Mouse (Mus musculus): ENCODE data around the gene Gm5105. TPM values are rescaled to one million over a fixed set of nuclear protein-coding genes. Genes with fewer than 3 reads are reported as not detected.

Gm5105 gene
- total and polyA plus RNA-seq, 3 experiments = not detected

GRCm38 (mm10) chr3:138012351-138012750, 54.8 kb downstream of the Gm5105 start:
- Histone ChIP-seq H3K4me1 (ENCODE audit: control insufficient read depth in 1 of 2, insufficient read depth in 2 of 2, low read length in 2 of 2) (peaks cover 5 to 7% of the 10 kb centered on the region in 2 experiments), H3K9ac (ENCODE audit: control insufficient read depth, low read depth, low read length, poor library complexity, severe bottlenecking) (no peak overlapping the region), H3K27ac (ENCODE audit: control insufficient read depth, low read depth, low read length) (no peak overlapping the region), H3K36me3 (ENCODE audit: control insufficient read depth in 1 of 2, insufficient read depth in 2 of 2, low read length in 2 of 2) (peaks cover 0 to 3% of the 10 kb centered on the region in 2 experiments; a peak in 2 of 4 replicates), H3K27me3 (ENCODE audit: control insufficient read depth in 1 of 2, insufficient read depth in 2 of 2, low read length in 2 of 2) (no peaks in the 10 kb centered on the region), H3K79me2 (ENCODE audit: control insufficient read depth, insufficient read depth, low read length, poor library complexity) (no peaks in the 10 kb centered on the region), H3K9me3 (replicated peaks; ENCODE audit: insufficient read depth, low read length) (no peaks in the 10 kb centered on the region), H3K4me3 (ENCODE audit: control insufficient read depth in 1 of 2, insufficient read depth in 1 of 2, low read depth in 2 of 2, low read length in 2 of 2) (no peak overlapping the region)
- DNase-seq (ENCODE audit: low read depth, low spot score) = no peak
- TF ChIP-seq SMC3 (IDR thresholded peaks at IDR 0.05; ENCODE audit: low read depth, low read length) (no peak), TAL1 (IDR thresholded peaks at IDR 0.05; ENCODE audit: low read length) (no peak), GABPA (IDR thresholded peaks at IDR 0.05; ENCODE audit: low read depth, low read length) (no peak), CTCF (IDR thresholded peaks at IDR 0.05 in 2 of 3, conservative IDR thresholded peaks at IDR 0.05 in 1 of 3; ENCODE audit: control insufficient read depth in 1 of 3, insufficient read depth in 1 of 3, low read depth in 2 of 3, low read length in 3 of 3, poor library complexity in 1 of 3, severe bottlenecking in 1 of 3) (no peak), RCOR1 (IDR thresholded peaks at IDR 0.05; ENCODE audit: low read depth, low read length) (no peak), TBP (IDR thresholded peaks at IDR 0.05; ENCODE audit: low read depth, low read length) (no peak), ETS1 (IDR thresholded peaks at IDR 0.05; ENCODE audit: low read depth, low read length) (no peak), EP300 (IDR thresholded peaks at IDR 0.05; ENCODE audit: low read depth in 1 of 2, low read length in 2 of 2) (no peak), MYC (IDR thresholded peaks at IDR 0.05; ENCODE audit: low read depth, low read length) (no peak), SIN3A (IDR thresholded peaks at IDR 0.05; ENCODE audit: low read length) (no peak), USF2 (IDR thresholded peaks at IDR 0.05; ENCODE audit: borderline replicate concordance in 1 of 2, insufficient read depth in 1 of 2, low read depth in 1 of 2, low read length in 2 of 2) (no peak), POLR2AphosphoS5 (IDR thresholded peaks at IDR 0.05; ENCODE audit: borderline replicate concordance, low read depth, low read length) (no peak), RAD21 (IDR thresholded peaks at IDR 0.05; ENCODE audit: low read depth, low read length) (no peak), NRF1 (IDR thresholded peaks at IDR 0.05; ENCODE audit: insufficient read depth, low read depth, low read length, poor library complexity, severe bottlenecking) (no peak), MAX (IDR thresholded peaks at IDR 0.05; ENCODE audit: low read length) (no peak)

GRCm38 (mm10) chr3:138008152-138008551, 59.0 kb downstream of the Gm5105 start:
- Histone ChIP-seq H3K9me3 (replicated peaks; ENCODE audit: insufficient read depth, low read length) (no peaks in the 10 kb centered on the region), H3K36me3 (ENCODE audit: control insufficient read depth in 1 of 2, insufficient read depth in 2 of 2, low read length in 2 of 2) (no peaks in the 10 kb centered on the region), H3K4me3 (ENCODE audit: control insufficient read depth in 1 of 2, insufficient read depth in 1 of 2, low read depth in 2 of 2, low read length in 2 of 2) (no peak overlapping the region), H3K79me2 (ENCODE audit: control insufficient read depth, insufficient read depth, low read length, poor library complexity) (no peaks in the 10 kb centered on the region), H3K4me1 (ENCODE audit: control insufficient read depth in 1 of 2, insufficient read depth in 2 of 2, low read length in 2 of 2) (no peaks in the 10 kb centered on the region), H3K9ac (ENCODE audit: control insufficient read depth, low read depth, low read length, poor library complexity, severe bottlenecking) (no peak overlapping the region), H3K27ac (ENCODE audit: control insufficient read depth, low read depth, low read length) (no peak overlapping the region), H3K27me3 (ENCODE audit: control insufficient read depth in 1 of 2, insufficient read depth in 2 of 2, low read length in 2 of 2) (no peaks in the 10 kb centered on the region)
- DNase-seq (ENCODE audit: low read depth, low spot score) = no peak
- TF ChIP-seq MXI1 (IDR thresholded peaks at IDR 0.05; ENCODE audit: low read depth, low read length) (no peak), MAZ (IDR thresholded peaks at IDR 0.05; ENCODE audit: low read depth, low read length) (no peak), USF2 (IDR thresholded peaks at IDR 0.05; ENCODE audit: borderline replicate concordance in 1 of 2, insufficient read depth in 1 of 2, low read depth in 1 of 2, low read length in 2 of 2) (no peak), RAD21 (IDR thresholded peaks at IDR 0.05; ENCODE audit: low read depth, low read length) (no peak), SMC3 (IDR thresholded peaks at IDR 0.05; ENCODE audit: low read depth, low read length) (no peak), HCFC1 (IDR thresholded peaks at IDR 0.05; ENCODE audit: low read depth, low read length) (no peak), ELF1 (IDR thresholded peaks at IDR 0.05; ENCODE audit: low read depth, low read length) (no peak), RCOR1 (IDR thresholded peaks at IDR 0.05; ENCODE audit: low read depth, low read length) (no peak), MYB (IDR thresholded peaks at IDR 0.05; ENCODE audit: low read depth, low read length) (no peak), GABPA (IDR thresholded peaks at IDR 0.05; ENCODE audit: low read depth, low read length) (no peak), ZKSCAN1 (IDR thresholded peaks at IDR 0.05; ENCODE audit: low read depth, low read length) (no peak), CTCF (IDR thresholded peaks at IDR 0.05 in 2 of 3, conservative IDR thresholded peaks at IDR 0.05 in 1 of 3; ENCODE audit: control insufficient read depth in 1 of 3, insufficient read depth in 1 of 3, low read depth in 2 of 3, low read length in 3 of 3, poor library complexity in 1 of 3, severe bottlenecking in 1 of 3) (no peak), ZC3H11A (IDR thresholded peaks at IDR 0.05; ENCODE audit: low read depth, low read length) (no peak), KAT2A (conservative IDR thresholded peaks at IDR 0.05; ENCODE audit: low read depth, low read length) (no peak)

All from MEL (cell line).